ENCODE assay signal across 10 mouse cellular contexts in the genomic region with DNA sequence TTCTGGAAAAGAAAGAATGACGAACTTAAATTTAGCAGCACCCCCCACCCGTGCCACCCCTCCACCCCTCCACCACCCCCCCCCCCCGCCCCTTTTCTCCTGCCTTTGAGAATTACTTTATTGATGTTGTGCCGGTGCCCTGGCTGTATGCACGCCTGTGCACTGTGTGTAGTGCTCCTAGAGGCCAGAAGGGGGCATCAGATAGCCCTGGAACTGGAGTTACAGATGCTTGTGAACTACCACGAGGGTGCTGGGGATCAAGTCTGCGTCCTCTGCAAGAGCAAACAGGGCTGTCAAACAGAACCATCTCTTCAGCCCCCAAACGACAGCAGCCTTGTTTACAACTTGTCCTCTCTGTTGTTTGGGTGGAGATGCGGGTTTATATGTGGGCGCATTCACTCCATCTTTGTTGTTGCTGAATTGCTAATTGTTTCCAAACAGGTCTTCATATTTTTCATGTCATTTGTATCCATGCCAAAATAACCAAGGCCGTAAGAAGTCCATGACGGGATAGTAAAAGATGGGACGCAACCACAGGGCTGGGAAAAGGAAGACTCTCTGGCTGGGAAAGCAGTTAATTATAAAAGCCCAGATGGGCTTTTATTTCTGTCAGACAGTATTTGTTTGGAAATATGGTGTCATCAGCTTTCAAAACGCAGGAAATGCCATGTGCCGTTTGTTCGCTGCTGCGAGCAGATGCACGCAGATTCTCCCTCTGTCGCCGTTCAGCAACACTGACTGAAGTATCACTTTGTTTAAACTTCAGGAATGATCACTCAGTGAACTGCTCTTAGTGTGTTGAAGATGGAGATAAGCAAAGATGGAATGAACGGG.
DNase-seq lines count a peak whose midpoint lies in the region; ATAC-seq and TF ChIP-seq lines count a peak whose summit lies in the region.
"Had no signal": no experiment of that assay in that cellular context is flagged by ENCODE, and none has a peak within 500 bp of the region (broad histone marks: within the 10 kb centered on the region; RNA-seq: fewer than 3 reads in every experiment).

No protein-coding gene starts in this region.

- TF ChIP-seq CTCF in intestine, postnatal 0 days (IDR thresholded peaks at IDR 0.05; ENCODE audit: low read depth) = peak; percentile 49

- H3K4me1 ChIP-seq in intestine, postnatal 0 days (replicated peaks; ENCODE audit: control insufficient read depth, insufficient read depth, low read length) = no peaks in the 10 kb centered on the region
- 0 out of 2 replicates have a peak, but pooled peaks cover 5% of the 10 kb centered on the region for H3K4me1 ChIP-seq in intestine, embryonic 16.5 days (ENCODE audit: control insufficient read depth, insufficient read depth, low read length)

- no peaks in the 10 kb centered on the region for H3K27me3 ChIP-seq in intestine, postnatal 0 days (replicated peaks; ENCODE audit: control insufficient read depth, insufficient read depth, low read length)
- H3K27me3 ChIP-seq in intestine, embryonic 16.5 days (replicated peaks; ENCODE audit: control insufficient read depth, insufficient read depth, low read length) = no peaks in the 10 kb centered on the region

- DNase-seq in right cerebral cortex, postnatal 4 days = peak; percentile 27
- no peak for DNase-seq in right cerebral cortex, postnatal 36 days (ENCODE audit: low spot score in 2 of 2)
- DNase-seq in layer of hippocampus, postnatal 25 days (ENCODE audit: extremely low spot score in 1 of 2, low spot score in 1 of 2) = peak; percentile 20 to 27
- no peak for DNase-seq in cerebellum, adult 8-10 months
- DNase-seq in heart, adult 8-10 months (ENCODE audit: low spot score) = no peak
- DNase-seq: adrenal gland, postnatal 10 days; heart, postnatal 4 days; midbrain, embryonic 14.5 days had no signal

- no peaks in the 10 kb centered on the region for H3K9me3 ChIP-seq in intestine, postnatal 0 days (ENCODE audit: control insufficient read depth)
- H3K9me3 ChIP-seq in intestine, embryonic 16.5 days (ENCODE audit: control insufficient read depth, low read length) = no peaks in the 10 kb centered on the region

- no peaks in the 10 kb centered on the region for H3K36me3 ChIP-seq in intestine, postnatal 0 days (ENCODE audit: control insufficient read depth, insufficient read depth)
- H3K36me3 ChIP-seq in intestine, embryonic 16.5 days (ENCODE audit: control insufficient read depth, insufficient read depth, low read length) = no peaks in the 10 kb centered on the region

- H3K4me3 ChIP-seq in intestine, postnatal 0 days (ENCODE audit: low read depth, low read length) = no peak overlapping the region
- H3K4me3 ChIP-seq in intestine, embryonic 16.5 days (ENCODE audit: low read length) = no peak overlapping the region

- no peak for ATAC-seq in intestine, postnatal 0 days
- ATAC-seq in intestine, embryonic 16.5 days = no peak

- H3K9ac ChIP-seq in intestine, postnatal 0 days (ENCODE audit: low read depth, low read length) = no peak overlapping the region
- H3K9ac ChIP-seq in intestine, embryonic 16.5 days (ENCODE audit: low read depth, low read length) = no peak overlapping the region

- no peak overlapping the region for H3K4me2 ChIP-seq in intestine, postnatal 0 days (replicated peaks; ENCODE audit: low read depth)
- H3K4me2 ChIP-seq in intestine, embryonic 16.5 days (ENCODE audit: low read depth, low read length) = no peak overlapping the region

- WGBS in intestine, postnatal 0 days = 75% methylated on average over 21 of the region's 21 CpGs
- WGBS in intestine, embryonic 16.5 days = 74% methylated on average over 21 of the region's 21 CpGs

- no peak overlapping the region for H3K27ac ChIP-seq in intestine, postnatal 0 days (ENCODE audit: low read depth, low read length)
- no peak overlapping the region for H3K27ac ChIP-seq in intestine, embryonic 16.5 days (ENCODE audit: low read length)

Comparison
In these comparisons a context has a peak if more than half of its experiments do, and no peak if none do; other contexts are left out.
1. DNase-seq: peak in right cerebral cortex, postnatal 4 days (single experiment) and layer of hippocampus, postnatal 25 days (2 of 2); none in right cerebral cortex, postnatal 36 days (0 of 2), cerebellum, adult 8-10 months (single experiment) and heart, adult 8-10 months (single experiment).